Mouse (Mus musculus) midbrain, embryonic 10.5 days (tissue): ENCODE results near the gene Sh3gl1. TPM values are rescaled to one million over a fixed set of nuclear protein-coding genes. Genes with fewer than 3 reads are reported as not detected.
A peak's percentile ranks its signal among the peaks of the same experiment; 100 is the strongest.

Experiments used
- DNase-seq: peaks from one replicate; pipeline ENCODE4 v3.0.0-alpha.2; 2017; ENCODE audit warnings: low spot score
- H3K27ac ChIP-seq: fragments of 300-500 bp; sonication (generic); replicated peaks from 2 replicates; pipeline ENCODE4 v1.5.1; 2016; ENCODE audit warnings: mild to moderate bottlenecking
- H3K27me3 ChIP-seq: fragments of 300-500 bp; sonication (generic); 2 replicates; pipeline ENCODE4 v1.6.1; 2016; ENCODE audit warnings: low read depth, mild to moderate bottlenecking; ENCODE audit not compliant: poor library complexity, severe bottlenecking
- H3K36me3 ChIP-seq: fragments of 300-500 bp; sonication (generic); 2 replicates; pipeline ENCODE4 v1.6.1; 2016; ENCODE audit warnings: mild to moderate bottlenecking, moderate library complexity
- H3K4me1 ChIP-seq: fragments of 300-500 bp; sonication (generic); 2 replicates; pipeline ENCODE4 v1.6.1; 2016
- H3K4me3 ChIP-seq: fragments of 300-500 bp; sonication (generic); 2 replicates; pipeline ENCODE4 v1.5.1; 2016; ENCODE audit warnings: mild to moderate bottlenecking, moderate library complexity
- H3K9me3 ChIP-seq: fragments of 300-500 bp; sonication (generic); replicated peaks from 2 replicates; pipeline ENCODE4 v1.6.1; 2016; ENCODE audit warnings: mild to moderate bottlenecking
- WGBS: fragments of 180-500 bp; shearing (Covaris S2); methylation state at CpG from one replicate; pipeline ENCODE4 v1.1.7; 2016; 5-methylcytosine and 5-hydroxymethylcytosine counted together
- polyA plus RNA-seq: library from polyadenylated mRNA; unstranded; fragments of >200 nt; fragmentation: Nextera tagmentation; extraction: Ambion mirVana; gene quantifications from 2 replicates; pipeline ENCODE4 v1.2.1, GENCODE M21; 2016

Gene Sh3gl1
- polyA plus RNA-seq, 1 experiment from 2014 or later: 162 TPM

DNA sequence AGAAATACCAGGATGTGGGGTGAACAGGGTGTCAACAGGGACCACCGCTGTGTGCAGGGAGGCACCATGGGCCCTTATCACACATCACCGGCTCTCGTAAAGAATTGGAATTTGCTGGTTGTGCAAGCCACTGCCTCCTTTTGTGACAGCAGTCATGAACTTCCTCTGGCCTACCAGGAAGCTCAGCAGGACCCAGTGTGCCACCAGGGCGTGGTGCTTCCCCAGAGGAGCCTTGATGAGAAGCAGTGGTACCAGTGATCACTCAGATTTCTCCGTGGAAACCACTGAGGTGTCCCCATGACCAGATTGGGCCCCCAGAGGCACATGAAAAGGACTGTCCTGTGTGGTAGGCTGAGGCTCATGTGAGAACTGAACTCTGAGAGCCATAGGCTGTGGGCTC is 13.0 kb downstream of the Sh3gl1 start:
- H3K36me3 ChIP-seq: peaks cover 66% of the 10 kb centered on the region
- H3K4me1 ChIP-seq: peaks cover 14% of the 10 kb centered on the region
- H3K27ac ChIP-seq: 0 out of 2 replicates have a peak overlapping the region, but pooled peaks have one; percentile 38
- WGBS: 90% methylated on average over 5 of the region's 5 CpGs
- DNase-seq: no peak
- H3K9me3 ChIP-seq: no peaks in the 10 kb centered on the region
- H3K27me3 ChIP-seq: no peaks in the 10 kb centered on the region
- no peak overlapping the region for H3K4me3 ChIP-seq

DNA sequence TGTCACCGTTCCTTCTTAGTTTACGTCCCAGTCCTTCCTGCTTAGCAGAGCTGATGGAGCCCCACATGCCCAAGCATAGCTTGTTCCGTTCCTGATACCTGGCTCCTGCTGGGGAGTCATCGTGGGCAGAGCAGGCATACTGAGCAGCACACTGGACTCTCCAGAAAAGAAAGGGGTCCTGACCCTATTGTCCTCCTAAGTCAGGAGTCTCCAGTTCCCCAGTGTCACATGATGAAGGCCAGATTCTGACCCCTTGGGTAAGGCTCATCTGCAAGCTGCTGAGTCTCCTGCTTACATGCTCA is 13.5 kb downstream of the Sh3gl1 start:
- Histone ChIP-seq H3K4me1 (peaks cover 14% of the 10 kb centered on the region), H3K27me3 (no peaks in the 10 kb centered on the region), H3K27ac (0 out of 2 replicates have a peak overlapping the region, but pooled peaks have one; percentile 38), H3K36me3 (peaks cover 66% of the 10 kb centered on the region), H3K9me3 (no peaks in the 10 kb centered on the region), H3K4me3 (no peak overlapping the region)
- no peak for DNase-seq
- WGBS: 86% methylated on average over 4 of the region's 4 CpGs

DNA sequence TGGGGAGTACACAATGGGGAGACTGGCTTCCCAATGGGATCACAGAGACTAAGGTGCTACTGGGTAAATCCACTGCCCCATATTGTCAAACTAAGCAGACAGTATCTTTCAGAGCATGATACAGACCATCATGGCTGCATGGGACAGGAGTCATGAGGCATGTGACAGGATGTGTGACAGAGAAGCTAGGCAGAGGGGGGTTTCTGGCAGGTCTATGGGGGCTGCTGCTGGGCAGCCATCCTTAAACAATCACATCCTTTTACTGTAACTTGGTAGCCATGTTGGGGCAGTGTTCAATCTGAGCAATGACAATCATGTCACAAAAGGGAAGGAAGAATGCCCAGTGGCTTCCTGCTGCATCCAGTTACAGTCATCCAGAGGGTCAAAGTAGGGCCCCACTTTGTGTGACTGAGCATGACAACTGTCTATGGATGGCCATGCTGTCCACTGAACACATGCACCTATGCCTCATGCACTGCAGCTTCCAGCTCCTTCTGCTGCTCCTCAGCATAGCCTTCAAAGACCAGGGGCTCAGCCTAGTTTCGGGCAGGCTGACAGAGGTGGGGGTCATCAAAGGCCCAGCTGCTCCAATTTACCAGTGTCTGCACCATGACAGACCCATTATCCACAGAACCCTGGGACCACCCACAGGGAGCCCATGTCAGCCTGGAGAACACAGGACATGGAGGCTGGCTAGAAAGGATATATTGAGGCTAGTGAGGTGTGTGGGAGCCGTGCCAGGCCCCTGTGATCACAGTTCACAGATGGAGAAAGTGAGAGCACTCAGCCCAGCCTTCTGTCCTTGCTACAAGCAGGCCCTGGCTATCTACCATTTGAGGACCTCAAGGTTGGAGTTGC is 14.1 kb downstream of the Sh3gl1 start:
- 82% methylated on average over 2 of the region's 2 CpGs for WGBS
- H3K4me1 ChIP-seq: peaks cover 14% of the 10 kb centered on the region
- H3K9me3 ChIP-seq: no peaks in the 10 kb centered on the region
- no peak overlapping the region for H3K4me3 ChIP-seq
- H3K36me3 ChIP-seq: peaks cover 66% of the 10 kb centered on the region
- no peak for DNase-seq
- no peak overlapping the region for H3K27ac ChIP-seq
- no peaks in the 10 kb centered on the region for H3K27me3 ChIP-seq

DNA sequence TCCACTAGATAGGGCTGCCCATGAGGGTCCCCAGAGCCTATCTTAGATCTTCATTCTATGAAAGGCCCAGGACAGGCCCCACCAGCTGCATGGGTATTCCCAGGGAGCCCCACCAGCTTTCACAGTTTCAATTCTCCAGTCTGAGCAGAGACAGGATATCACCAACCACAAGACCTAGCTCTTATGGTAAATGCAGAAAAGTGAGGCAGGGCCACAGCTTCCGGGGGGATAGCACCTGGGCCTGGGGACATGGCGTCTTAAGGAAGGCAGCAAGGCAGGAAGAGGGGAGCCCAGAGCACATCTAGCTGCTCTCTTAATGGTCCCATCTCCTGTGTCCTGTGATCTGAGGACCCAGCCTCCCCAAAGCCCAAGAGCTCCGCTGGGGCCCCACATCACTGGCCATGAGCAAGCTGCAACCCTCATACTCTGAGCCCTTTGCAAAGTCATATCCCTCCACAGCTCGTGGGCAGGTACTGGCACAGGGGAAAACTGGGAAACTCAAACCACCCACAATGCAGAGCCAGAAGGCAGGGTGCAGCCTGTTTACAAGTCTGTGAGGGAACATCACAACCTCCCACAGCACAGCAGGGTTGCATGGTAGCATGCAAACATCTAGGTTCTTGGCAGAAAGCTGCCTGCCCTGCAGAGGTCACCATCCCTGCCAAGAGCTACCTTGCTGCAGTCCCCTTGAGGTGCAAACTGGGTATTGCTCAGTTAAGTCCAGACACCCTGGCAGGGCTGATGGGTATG is 15.1 kb downstream of the Sh3gl1 start:
- WGBS: 90% methylated on average over 4 of the region's 4 CpGs
- Histone ChIP-seq H3K4me3 (no peak overlapping the region), H3K27me3 (no peaks in the 10 kb centered on the region), H3K36me3 (peaks cover 68% of the 10 kb centered on the region), H3K9me3 (no peaks in the 10 kb centered on the region), H3K4me1 (peaks cover 14% of the 10 kb centered on the region), H3K27ac (no peak overlapping the region)
- DNase-seq: no peak

GRCm38 (mm10) chr17:56020400-56021084 is 15.9 kb downstream of the Sh3gl1 start:
- H3K9me3 ChIP-seq: no peaks in the 10 kb centered on the region
- no peak overlapping the region for H3K27ac ChIP-seq
- DNase-seq: no peak
- H3K36me3 ChIP-seq: peaks cover 71% of the 10 kb centered on the region
- H3K4me3 ChIP-seq: no peak overlapping the region
- WGBS: 94% methylated on average over 6 of the region's 6 CpGs
- peaks cover 14% of the 10 kb centered on the region for H3K4me1 ChIP-seq
- H3K27me3 ChIP-seq: no peaks in the 10 kb centered on the region

DNA sequence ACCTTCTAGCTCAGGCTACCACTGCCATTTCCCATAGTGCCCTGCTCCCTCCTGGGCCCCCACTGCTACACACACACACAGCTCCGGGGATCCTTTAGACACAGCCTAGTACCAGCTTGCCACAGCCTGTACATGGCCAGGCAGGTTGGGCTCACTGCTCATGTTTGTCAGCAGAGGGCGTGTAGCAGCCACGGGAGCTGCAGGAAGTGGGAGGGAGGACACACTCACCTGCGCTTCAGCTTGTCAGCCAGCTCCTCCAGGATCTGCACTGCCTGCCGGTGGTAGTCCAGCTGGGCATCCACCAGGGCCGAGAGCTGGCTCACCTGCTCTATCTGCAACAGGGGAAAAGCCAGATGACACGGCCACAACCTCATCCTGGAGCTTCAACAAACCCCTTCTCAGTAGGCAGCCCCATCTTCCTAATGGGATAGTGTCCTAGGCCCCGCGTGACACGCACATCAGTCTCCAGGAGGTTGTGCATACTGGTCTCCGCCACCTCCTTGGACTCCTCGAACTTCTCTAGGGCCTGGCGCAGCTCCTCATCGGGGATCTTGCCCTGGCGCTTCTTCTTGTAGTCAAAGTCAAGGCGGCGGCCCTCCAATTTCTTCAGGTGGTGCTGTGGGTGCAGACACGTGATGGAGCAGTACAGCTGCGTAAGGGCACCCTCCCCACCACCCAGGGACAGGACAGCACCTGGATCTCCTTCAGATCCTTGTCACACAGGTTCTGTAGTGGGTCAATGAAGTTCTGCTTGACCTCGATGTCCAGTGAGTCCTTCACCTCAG is 17.9 kb downstream of the Sh3gl1 start:
- no peak overlapping the region for H3K27ac ChIP-seq
- 80% methylated on average over 20 of the region's 20 CpGs for WGBS
- H3K36me3 ChIP-seq: peaks cover 81% of the 10 kb centered on the region
- peaks cover 12% of the 10 kb centered on the region for H3K4me1 ChIP-seq
- H3K4me3 ChIP-seq: no peak overlapping the region
- no peak for DNase-seq
- H3K27me3 ChIP-seq: no peaks in the 10 kb centered on the region
- H3K9me3 ChIP-seq: no peaks in the 10 kb centered on the region

DNA sequence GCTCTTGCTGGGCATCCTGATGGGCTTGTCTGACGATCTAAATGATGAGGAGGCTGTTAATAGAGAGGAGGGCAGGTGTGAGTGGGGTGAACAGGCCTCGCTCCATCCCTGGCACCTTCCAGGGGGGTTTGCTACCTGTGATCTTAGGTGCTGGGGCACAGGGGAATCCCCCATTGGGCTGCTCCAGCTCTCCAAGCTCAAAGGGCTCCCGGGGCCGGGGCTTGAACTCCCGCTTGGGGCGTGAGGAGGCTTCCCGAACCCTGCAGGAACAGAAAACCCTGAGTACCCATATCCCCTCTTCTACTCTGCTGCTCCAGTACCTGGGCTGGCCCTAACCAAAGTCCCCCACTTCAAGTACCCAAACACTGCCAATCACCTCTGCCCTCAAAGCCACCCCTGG is 18.6 kb downstream of the Sh3gl1 start:
- Histone ChIP-seq H3K4me1 (peaks cover 5% of the 10 kb centered on the region), H3K36me3 (peaks cover 83% of the 10 kb centered on the region), H3K27ac (no peak overlapping the region), H3K9me3 (no peaks in the 10 kb centered on the region), H3K27me3 (no peaks in the 10 kb centered on the region), H3K4me3 (no peak overlapping the region)
- DNase-seq: no peak
- WGBS: 93% methylated on average over 7 of the region's 7 CpGs

DNA sequence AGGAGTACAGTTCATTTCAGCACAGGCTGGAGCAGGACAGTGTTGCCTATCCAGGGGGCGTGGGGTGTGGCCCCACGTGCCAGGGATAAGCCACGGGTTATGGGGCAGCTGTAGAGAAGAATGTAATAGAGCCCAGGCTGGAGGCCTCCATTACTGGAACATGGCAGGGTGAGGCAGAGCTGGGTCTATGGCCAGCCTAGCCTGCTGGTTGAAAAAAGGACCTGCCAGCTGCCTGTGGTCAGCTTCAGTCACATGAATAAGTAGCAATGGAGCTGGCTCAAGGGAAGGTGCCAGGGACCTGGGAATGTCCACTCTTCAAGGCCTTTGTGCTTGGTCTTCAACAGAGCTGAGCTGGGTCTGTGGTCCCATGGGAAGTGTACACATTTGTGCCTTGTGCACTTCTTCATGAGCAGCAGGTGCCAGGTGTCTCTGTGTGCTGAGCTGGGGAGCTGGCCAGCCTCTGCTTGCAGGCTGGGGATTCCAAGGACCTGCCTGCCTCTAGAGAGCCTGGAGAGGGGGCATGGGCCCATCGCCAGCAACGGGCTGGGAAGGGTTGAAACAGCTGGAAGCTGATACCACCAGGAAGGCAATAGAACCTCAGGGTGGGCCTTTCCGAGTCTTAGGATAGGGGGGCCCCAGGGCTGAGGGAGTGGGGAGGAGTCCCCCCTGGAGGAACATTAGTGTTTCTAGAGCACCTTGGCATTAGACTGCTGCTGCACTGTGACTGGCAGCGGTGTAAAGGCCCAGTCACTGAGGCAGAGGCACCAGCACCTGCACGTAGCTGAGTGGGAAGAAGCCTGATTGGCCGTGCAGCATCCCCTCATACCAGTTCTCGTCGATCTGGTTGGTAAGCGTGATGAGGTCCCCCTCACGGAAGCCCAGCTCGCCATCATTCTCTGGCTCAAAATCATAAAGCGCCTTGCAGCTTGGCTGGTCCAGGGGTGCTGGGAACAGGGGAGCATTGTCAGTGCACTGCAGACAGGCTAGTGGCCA is 19.3 kb downstream of the Sh3gl1 start:
- no peak overlapping the region for H3K4me3 ChIP-seq
- H3K27ac ChIP-seq: no peak overlapping the region
- no peak for DNase-seq
- H3K4me1 ChIP-seq: 0 out of 2 replicates have a peak, but pooled peaks cover 3% of the 10 kb centered on the region
- H3K27me3 ChIP-seq: no peaks in the 10 kb centered on the region
- H3K9me3 ChIP-seq: no peaks in the 10 kb centered on the region
- H3K36me3 ChIP-seq: peaks cover 87% of the 10 kb centered on the region
- 84% methylated on average over 15 of the region's 15 CpGs for WGBS

- WGBS: 88% methylated on average over 8 of the region's 8 CpGs
Observed at GRCm38 (mm10) chr17:56016382-56016781, 20.1 kb downstream of the Sh3gl1 start.

GRCm38 (mm10) chr17:56015293-56015692 is 21.1 kb downstream of the Sh3gl1 start:
- no peak for DNase-seq
- Histone ChIP-seq H3K27ac (no peak overlapping the region), H3K4me3 (no peak overlapping the region), H3K4me1 (peaks cover 16% of the 10 kb centered on the region), H3K36me3 (peaks cover 99% of the 10 kb centered on the region), H3K9me3 (no peaks in the 10 kb centered on the region), H3K27me3 (no peaks in the 10 kb centered on the region)
- 95% methylated on average over 9 of the region's 9 CpGs for WGBS

More at GRCm38 (mm10) chr17:56016382-56016781, 20.1 kb downstream of the Sh3gl1 start:
- H3K4me1 ChIP-seq: 0 out of 2 replicates have a peak, but pooled peaks cover 5% of the 10 kb centered on the region
- H3K36me3 ChIP-seq: peaks cover 94% of the 10 kb centered on the region
- no peak for DNase-seq
- no peaks in the 10 kb centered on the region for H3K9me3 ChIP-seq
- H3K27me3 ChIP-seq: no peaks in the 10 kb centered on the region
- no peak overlapping the region for H3K4me3 ChIP-seq
- H3K27ac ChIP-seq: no peak overlapping the region

GRCm38 (mm10) chr17:56011441-56011840 is 25.0 kb downstream of the Sh3gl1 start:
- Histone ChIP-seq H3K9me3 (no peaks in the 10 kb centered on the region), H3K4me1 (peaks cover 42% of the 10 kb centered on the region), H3K4me3 (no peak overlapping the region), H3K27me3 (no peaks in the 10 kb centered on the region), H3K36me3 (peaks cover 61% of the 10 kb centered on the region), H3K27ac (no peak overlapping the region)
- 91% methylated on average over 7 of the region's 7 CpGs for WGBS
- no peak for DNase-seq
